Mouse (Mus musculus) frontal cortex, postnatal 14 days (tissue): Measurements from ENCODE around the gene Prpmp5.
"Not testable (repeated sequence)": the region's sequence is repeated elsewhere in the genome, so short reads cannot be mapped to it uniquely, and the experiment has no call there.

Source experiments
- DNase-seq, 2 experiments: peaks; one replicate each; pipeline ENCODE4 v3.0.0; 2022; ENCODE audit warnings: low spot score in 2 of 2

The Prpmp5 gene

DNA sequence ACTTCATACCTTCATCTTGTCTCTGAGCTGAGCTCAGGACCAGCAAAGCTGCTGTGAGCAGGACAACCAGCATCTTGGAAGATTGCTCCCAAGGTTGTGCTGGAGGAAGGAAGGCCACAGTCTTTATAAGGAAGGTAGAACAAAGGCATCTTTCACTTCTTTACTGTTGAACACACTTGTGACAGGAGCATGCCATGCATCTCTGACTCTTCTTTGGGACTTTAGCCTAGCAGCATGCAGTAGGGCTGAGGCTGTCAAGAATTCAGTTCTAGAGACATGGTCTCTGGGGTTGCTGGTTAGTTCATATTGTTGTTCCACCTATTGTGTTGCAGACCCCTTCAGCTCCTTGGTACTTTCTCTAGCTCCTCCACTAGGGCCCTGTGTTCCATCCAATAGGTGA lies at the start of gene Prpmp5:
TSS of gene Prpmp5 (minus strand) at position 101 of the 400 bp plus-strand sequence.
- not testable (repeated sequence) for DNase-seq

DNA sequence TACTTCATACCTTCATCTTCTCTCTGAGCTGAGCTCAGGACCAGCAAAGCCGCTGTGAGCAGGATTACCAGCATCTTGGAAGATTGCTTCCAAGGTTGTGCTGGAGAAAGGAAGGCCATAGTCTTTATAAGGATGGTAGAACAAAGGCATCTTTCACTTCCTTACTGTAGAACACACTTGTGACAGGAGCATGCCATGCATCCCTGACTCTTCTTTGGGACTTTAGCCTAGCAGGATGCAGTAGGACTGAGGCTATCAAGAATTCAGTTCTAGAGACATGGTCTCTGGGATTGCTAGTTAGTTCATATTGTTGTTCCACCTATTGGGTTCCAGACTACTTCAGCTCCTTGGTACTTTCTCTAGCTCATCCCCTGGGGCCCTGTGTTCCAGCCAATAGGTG lies 49.5 kb upstream of the Prpmp5 start, which contains the start of gene Gm8882:
TSS of gene Gm8882 (minus strand) at position 101 of the 400 bp plus-strand sequence.
- DNase-seq = not testable (repeated sequence)
